Mouse (Mus musculus): Measurements from ENCODE around the gene Aym1. TPM values are rescaled to one million over a fixed set of nuclear protein-coding genes. Genes with fewer than 3 reads are reported as not detected.
A peak's percentile ranks its signal among the peaks of the same experiment; 100 is the strongest.

The Aym1 gene
- total RNA-seq (2012; rRNA removed): 1.3 TPM in 1 of 2 replicates, not detected in the other

GRCm38 (mm10) chr5:113357186-113357585 is at the start of gene Aym1:
Gene Aym1, plus strand, starts transcription at chr5:113357294.
- no peak within 1 kb of the TSS for H3K4me3 ChIP-seq (ENCODE audit: insufficient read depth in 1 of 2, low read depth in 1 of 2, low read length in 2 of 2, poor library complexity in 1 of 2, severe bottlenecking in 1 of 2)
- H3K27ac ChIP-seq (ENCODE audit: insufficient read depth, low read depth, low read length, poor library complexity, severe bottlenecking): no peak within 1 kb of the TSS
- peaks cover 23 to 47% of the 10 kb centered on the region in 2 experiments for H3K4me1 ChIP-seq (ENCODE audit: control insufficient read depth in 2 of 2, insufficient read depth in 2 of 2, low read length in 2 of 2, poor library complexity in 1 of 2)
- H3K36me3 ChIP-seq (ENCODE audit: control insufficient read depth, insufficient read depth, low read length, poor library complexity, severe bottlenecking): no peaks in the 10 kb centered on the region
- no peak for DNase-seq (ENCODE audit: low read depth, low spot score)
- in situ Hi-C loops (cut with MboI; ENCODE audit: low sequenced_read_pairs in 2 of 2, unreplicated experiment in 2 of 2): no loop called here
- H3K9me3 ChIP-seq (ENCODE audit: control insufficient read depth, insufficient read depth, low read depth, low read length): no peaks in the 10 kb centered on the region
- no peak within 1 kb of the TSS for H3K9ac ChIP-seq (ENCODE audit: insufficient read depth, low read depth, low read length, poor library complexity, severe bottlenecking)
- TF ChIP-seq CHD2 (IDR thresholded peaks at IDR 0.05; ENCODE audit: low read depth, low read length) (no peak), ZC3H11A (IDR thresholded peaks at IDR 0.05; ENCODE audit: borderline replicate concordance, low read depth, low read length) (no peak)

- no peaks in the 10 kb centered on the region for H3K9me3 ChIP-seq (ENCODE audit: control insufficient read depth, insufficient read depth, low read depth, low read length)
- peak overlapping the region; percentile 77 to 92 for H3K4me3 ChIP-seq (ENCODE audit: insufficient read depth in 1 of 2, low read depth in 1 of 2, low read length in 2 of 2, poor library complexity in 1 of 2, severe bottlenecking in 1 of 2)
- TF ChIP-seq MAFK (IDR thresholded peaks at IDR 0.05; ENCODE audit: insufficient read depth, low read depth, low read length): no peak
- no peak for TF ChIP-seq ZNF384 (IDR thresholded peaks at IDR 0.05; ENCODE audit: low read depth, low read length)
- TF ChIP-seq HCFC1 (IDR thresholded peaks at IDR 0.05; ENCODE audit: borderline replicate concordance, insufficient read depth, low read length): no peak
- no peak for TF ChIP-seq CHD2 (IDR thresholded peaks at IDR 0.05; ENCODE audit: low read depth, low read length)
- TF ChIP-seq ZC3H11A (IDR thresholded peaks at IDR 0.05; ENCODE audit: borderline replicate concordance, low read depth, low read length): no peak
- H3K9ac ChIP-seq (ENCODE audit: insufficient read depth, low read depth, low read length, poor library complexity, severe bottlenecking): peak overlapping the region; percentile 72
- DNase-seq (ENCODE audit: low read depth, low spot score): no peak
- H3K36me3 ChIP-seq (ENCODE audit: control insufficient read depth, insufficient read depth, low read length, poor library complexity, severe bottlenecking): no peaks in the 10 kb centered on the region
- in situ Hi-C loops (cut with MboI; ENCODE audit: low sequenced_read_pairs in 2 of 2, unreplicated experiment in 2 of 2): no loop called here
- peaks cover 0 to 9% of the 10 kb centered on the region in 2 experiments; a peak in 1 of 4 replicates for H3K4me1 ChIP-seq (ENCODE audit: control insufficient read depth in 2 of 2, insufficient read depth in 2 of 2, low read length in 2 of 2, poor library complexity in 1 of 2)
- no peak overlapping the region for H3K27ac ChIP-seq (ENCODE audit: insufficient read depth, low read depth, low read length, poor library complexity, severe bottlenecking)
Measured at GRCm38 (mm10) chr5:113309491-113310376, 47.4 kb upstream of the Aym1 start.

- no peak within 1 kb of the TSS for H3K27ac ChIP-seq (ENCODE audit: insufficient read depth, low read depth, low read length, poor library complexity, severe bottlenecking)
- H3K4me3 ChIP-seq (ENCODE audit: insufficient read depth in 1 of 2, low read depth in 1 of 2, low read length in 2 of 2, poor library complexity in 1 of 2, severe bottlenecking in 1 of 2): peak within 1 kb of the TSS; percentile 77 to 92
- peaks cover 0 to 9% of the 10 kb centered on the region in 2 experiments; a peak in 1 of 4 replicates for H3K4me1 ChIP-seq (ENCODE audit: control insufficient read depth in 2 of 2, insufficient read depth in 2 of 2, low read length in 2 of 2, poor library complexity in 1 of 2)
Measured at GRCm38 (mm10) chr5:113310377-113311003, 46.6 kb upstream of the Aym1 start, which contains the start of gene Sgsm1. Gene Sgsm1, minus strand, starts transcription at chr5:113310786.

GRCm38 (mm10) chr5:113313998-113314397 is 43.1 kb upstream of the Aym1 start:
- H3K36me3 ChIP-seq (ENCODE audit: control insufficient read depth, insufficient read depth, low read length, poor library complexity, severe bottlenecking): peaks cover 9% of the 10 kb centered on the region
- H3K9ac ChIP-seq (ENCODE audit: insufficient read depth, low read depth, low read length, poor library complexity, severe bottlenecking): no peak overlapping the region
- TF ChIP-seq ZC3H11A (IDR thresholded peaks at IDR 0.05; ENCODE audit: borderline replicate concordance, low read depth, low read length) (no peak), ZNF384 (IDR thresholded peaks at IDR 0.05; ENCODE audit: low read depth, low read length) (no peak), CHD2 (IDR thresholded peaks at IDR 0.05; ENCODE audit: low read depth, low read length) (no peak), MAFK (IDR thresholded peaks at IDR 0.05; ENCODE audit: insufficient read depth, low read depth, low read length) (no peak), HCFC1 (IDR thresholded peaks at IDR 0.05; ENCODE audit: borderline replicate concordance, insufficient read depth, low read length) (peak; percentile 46; the same call in 1 of the 2 replicates)
- no peaks in the 10 kb centered on the region for H3K9me3 ChIP-seq (ENCODE audit: control insufficient read depth, insufficient read depth, low read depth, low read length)
- peaks cover 0 to 6% of the 10 kb centered on the region in 2 experiments; a peak in 1 of 4 replicates for H3K4me1 ChIP-seq (ENCODE audit: control insufficient read depth in 2 of 2, insufficient read depth in 2 of 2, low read length in 2 of 2, poor library complexity in 1 of 2)
- in situ Hi-C loops (cut with MboI; ENCODE audit: low sequenced_read_pairs in 2 of 2, unreplicated experiment in 2 of 2): no loop called here
- H3K27ac ChIP-seq (ENCODE audit: insufficient read depth, low read depth, low read length, poor library complexity, severe bottlenecking): no peak overlapping the region
- H3K4me3 ChIP-seq (ENCODE audit: insufficient read depth in 1 of 2, low read depth in 1 of 2, low read length in 2 of 2, poor library complexity in 1 of 2, severe bottlenecking in 1 of 2): peak overlapping the region; percentile 33 to 47; a peak in 3 of 4 replicates
- DNase-seq (ENCODE audit: low read depth, low spot score): peak; percentile 80

More at GRCm38 (mm10) chr5:113310377-113311003, 46.6 kb upstream of the Aym1 start, which contains the start of gene Sgsm1:
- H3K9me3 ChIP-seq (ENCODE audit: control insufficient read depth, insufficient read depth, low read depth, low read length): no peaks in the 10 kb centered on the region
- TF ChIP-seq CHD2 (IDR thresholded peaks at IDR 0.05; ENCODE audit: low read depth, low read length) (no peak), MAFK (IDR thresholded peaks at IDR 0.05; ENCODE audit: insufficient read depth, low read depth, low read length) (no peak), ZNF384 (IDR thresholded peaks at IDR 0.05; ENCODE audit: low read depth, low read length) (no peak), HCFC1 (IDR thresholded peaks at IDR 0.05; ENCODE audit: borderline replicate concordance, insufficient read depth, low read length) (no peak), ZC3H11A (IDR thresholded peaks at IDR 0.05; ENCODE audit: borderline replicate concordance, low read depth, low read length) (no peak)
- peak within 1 kb of the TSS; percentile 72 for H3K9ac ChIP-seq (ENCODE audit: insufficient read depth, low read depth, low read length, poor library complexity, severe bottlenecking)
- in situ Hi-C loops (cut with MboI; ENCODE audit: low sequenced_read_pairs in 2 of 2, unreplicated experiment in 2 of 2): no loop called here
- DNase-seq (ENCODE audit: low read depth, low spot score): peak; percentile 82
- no peaks in the 10 kb centered on the region; the same call in 1 of the 2 replicates for H3K36me3 ChIP-seq (ENCODE audit: control insufficient read depth, insufficient read depth, low read length, poor library complexity, severe bottlenecking)
